Mouse (Mus musculus): ENCODE data around the gene Gm20918.
"Not testable (repeated sequence)": the region's sequence is repeated elsewhere in the genome, so short reads cannot be mapped to it uniquely, and the experiment has no call there.

The Gm20918 gene

DNA sequence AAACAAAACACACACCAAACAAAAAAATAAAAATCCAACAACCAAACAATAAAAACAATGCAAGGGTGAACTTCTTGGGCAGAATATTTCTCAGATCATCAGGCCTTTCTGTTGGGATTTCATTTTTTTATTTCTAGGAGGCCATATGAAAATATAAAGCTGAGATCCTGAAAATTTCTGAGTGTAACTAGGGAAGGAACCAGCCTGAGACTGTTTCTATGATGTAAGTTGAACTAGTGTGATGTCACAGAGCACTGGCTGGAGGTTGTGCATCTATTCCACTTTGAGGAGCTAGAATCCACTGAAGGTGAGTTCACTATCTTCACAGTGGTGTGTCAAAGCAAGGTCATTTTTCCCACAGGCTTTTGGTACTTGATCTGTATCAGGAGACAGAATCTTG is at the start of gene Gm20918:
Gene Gm20918 (plus strand): TSS at position 301 of the 400 bp plus-strand sequence.
- DNase-seq (ENCODE audit: low spot score in 2 of 2) = not testable (repeated sequence)

Measured in spleen, postnatal 4 days (tissue).